Mouse (Mus musculus) liver, adult 2 months (tissue): ENCODE results near the gene Uxs1. TPM values are rescaled to one million over a fixed set of nuclear protein-coding genes. Genes with fewer than 3 reads are reported as not detected.

Experiments used
- DNase-seq: peaks from one replicate; pipeline ENCODE4 v3.0.0-alpha.2; 2011; ENCODE audit warnings: low read depth, low spot score; ENCODE audit errors: extremely low read depth
- H3K27ac ChIP-seq: fragments of 200-500 bp; replicated peaks from 2 replicates; pipeline ENCODE4 v1.5.1; 2012; ENCODE audit warnings: low read depth, mild to moderate bottlenecking, control low read depth, inconsistent platforms, low read length; ENCODE audit not compliant: insufficient read depth
- H3K27me3 ChIP-seq: fragments of 200-500 bp; 2 replicates; pipeline ENCODE4 v1.6.1; 2012; ENCODE audit warnings: mild to moderate bottlenecking, moderate library complexity, low read length, inconsistent platforms; ENCODE audit not compliant: control insufficient read depth, insufficient read depth
- H3K36me3 ChIP-seq: fragments of 200-500 bp; 2 replicates; pipeline ENCODE4 v1.6.1; 2012; ENCODE audit warnings: low read length, inconsistent platforms; ENCODE audit not compliant: control insufficient read depth, insufficient read depth
- H3K4me1 ChIP-seq: fragments of 200-500 bp; 2 replicates; pipeline ENCODE4 v1.6.1; 2011; ENCODE audit warnings: low read length; ENCODE audit not compliant: control insufficient read depth, insufficient read depth
- H3K4me3 ChIP-seq: fragments of 200-500 bp; 2 replicates; pipeline ENCODE4 v1.5.1; 2011; ENCODE audit warnings: low read depth, mild to moderate bottlenecking, control low read depth, low read length, moderate library complexity; ENCODE audit not compliant: insufficient read depth
- H3K79me2 ChIP-seq: fragments of 200-500 bp; 2 replicates; pipeline ENCODE4 v1.6.1; 2012; ENCODE audit warnings: inconsistent platforms, mild to moderate bottlenecking, low read length, moderate library complexity; ENCODE audit not compliant: control insufficient read depth, insufficient read depth
- H3K9ac ChIP-seq: fragments of 200-500 bp; 2 replicates; pipeline ENCODE4 v1.6.1; 2012; ENCODE audit warnings: low read depth, mild to moderate bottlenecking, control low read depth, inconsistent platforms, low read length
- CTCF ChIP-seq: fragments of 200-500 bp; IDR thresholded peaks from 2 replicates; pipeline ENCODE4 v1.5.1; 2011; ENCODE audit warnings: low read depth, low read length, control low read depth
- POLR2A ChIP-seq: fragments of 200-500 bp; IDR thresholded peaks from 2 replicates; pipeline ENCODE4 v1.6.1; 2011; ENCODE audit warnings: low read length, control low read depth; ENCODE audit not compliant: insufficient read depth; ENCODE audit errors: extremely low read depth
- WGBS: fragments of 180-500 bp; shearing (Covaris S2); methylation state at CpG from one replicate; pipeline ENCODE4 v1.1.7; 2018; 5-methylcytosine and 5-hydroxymethylcytosine counted together
- polyA plus RNA-seq: library from polyadenylated mRNA; depleted of rRNA; stranded (reverse); fragments of >200 nt; gene quantifications from 2 replicates; pipeline ENCODE4 v1.2.3, GENCODE M21; 2012; rRNA removed
- total RNA-seq: library from RNA; depleted of rRNA; stranded (reverse); fragments of >200 nt; gene quantifications from 2 replicates; pipeline ENCODE4 v1.2.3, GENCODE M21; 2014; rRNA removed

The Uxs1 gene
- total RNA-seq = 8.5 and 8.9 TPM in 2 replicates
- 6.7 and 9.5 TPM in 2 replicates for polyA plus RNA-seq

DNA sequence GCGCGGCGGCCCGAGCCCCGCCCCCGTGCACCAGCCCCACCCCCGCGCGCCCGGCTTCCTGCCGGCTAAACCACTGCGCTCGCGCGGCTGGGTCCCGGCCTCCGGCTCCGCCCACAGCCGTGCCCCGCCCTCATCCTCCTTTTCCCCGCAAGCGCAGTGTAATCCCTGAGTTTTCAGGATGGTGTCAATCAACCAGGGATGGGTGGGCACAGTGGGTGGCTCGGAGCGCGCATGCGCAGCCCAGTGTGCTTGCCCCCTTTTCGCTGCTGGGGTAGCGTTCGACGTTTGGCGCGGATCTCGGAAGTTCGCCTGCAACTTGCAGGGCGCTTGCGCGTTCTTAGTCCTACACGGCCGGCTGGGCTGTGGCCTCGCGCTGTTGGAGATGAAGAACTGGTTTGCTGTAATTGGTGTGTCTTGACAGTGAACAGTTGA lies at the start of gene Uxs1:
Gene Uxs1, minus strand, starts transcription at position 38 of the 432 bp plus-strand sequence.
- DNase-seq = peak; percentile 94
- no peaks in the 10 kb centered on the region for H3K36me3 ChIP-seq
- H3K4me3 ChIP-seq = peak within 1 kb of the TSS; percentile 80
- H3K9ac ChIP-seq = peak within 1 kb of the TSS; percentile 79
- TF ChIP-seq CTCF (no peak), POLR2A (peak; percentile 8; the same call in 1 of the 2 replicates)
- peaks cover 5% of the 10 kb centered on the region; the same call in 1 of the 2 replicates for H3K79me2 ChIP-seq
- WGBS = under 1% methylated on average over 41 of the region's 41 CpGs
- no peaks in the 10 kb centered on the region for H3K27me3 ChIP-seq
- no peak within 1 kb of the TSS; the same call in 1 of the 2 replicates for H3K27ac ChIP-seq
- H3K4me1 ChIP-seq = 0 out of 2 replicates have a peak, but pooled peaks cover 2% of the 10 kb centered on the region

DNA sequence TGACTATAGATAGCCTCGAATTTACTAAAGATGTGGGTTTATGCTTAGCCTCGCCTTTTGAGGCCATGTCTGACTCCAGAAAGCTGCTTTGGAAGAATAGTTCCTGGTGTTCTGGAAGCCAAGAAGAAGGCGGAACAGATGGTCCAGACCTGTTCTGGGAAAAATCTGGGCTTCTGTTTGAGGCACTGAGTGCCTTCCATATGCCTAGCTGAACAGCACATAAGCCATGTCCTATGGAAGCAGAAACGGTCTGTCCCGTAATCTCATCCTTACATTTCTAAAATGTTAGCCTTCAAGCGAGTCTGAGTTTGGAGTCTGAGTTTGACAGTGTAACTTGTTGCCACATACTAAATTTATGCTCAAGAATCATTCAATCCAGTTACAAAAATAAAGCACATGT lies 49.6 kb upstream of the Uxs1 start:
- WGBS = 88% methylated on average over 6 of the region's 6 CpGs
- Histone ChIP-seq H3K36me3 (no peaks in the 10 kb centered on the region), H3K4me1 (no peaks in the 10 kb centered on the region; the same call in 1 of the 2 replicates), H3K27me3 (no peaks in the 10 kb centered on the region), H3K79me2 (no peaks in the 10 kb centered on the region), H3K27ac (no peak overlapping the region), H3K9ac (no peak overlapping the region), H3K4me3 (no peak overlapping the region)
- DNase-seq = no peak
- no peak for TF ChIP-seq POLR2A
- TF ChIP-seq CTCF = no peak

DNA sequence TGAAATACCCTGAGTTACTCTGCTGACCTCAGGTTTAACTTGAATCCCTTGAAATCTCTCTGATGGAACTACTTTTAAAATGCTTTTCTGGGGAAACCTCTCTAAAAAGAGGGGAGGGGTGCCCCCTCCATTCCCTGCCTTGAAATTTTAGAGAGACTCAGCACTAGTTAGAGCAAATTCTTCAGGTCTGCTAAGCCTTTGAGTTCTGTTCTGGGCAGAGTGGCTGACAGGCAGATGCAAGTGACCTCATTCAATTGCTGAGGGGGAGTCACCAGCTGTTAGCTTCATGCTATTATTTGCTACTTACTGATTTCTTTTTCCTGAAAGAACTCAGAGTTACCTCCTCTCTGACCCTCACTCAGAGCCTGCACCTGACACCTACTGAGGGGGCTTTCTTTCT lies 43.5 kb upstream of the Uxs1 start:
- no peak for DNase-seq
- Histone ChIP-seq H3K79me2 (no peaks in the 10 kb centered on the region), H3K36me3 (no peaks in the 10 kb centered on the region), H3K4me1 (no peaks in the 10 kb centered on the region), H3K27me3 (no peaks in the 10 kb centered on the region), H3K9ac (no peak overlapping the region), H3K4me3 (no peak overlapping the region), H3K27ac (no peak overlapping the region)
- TF ChIP-seq POLR2A (no peak), CTCF (no peak)

DNA sequence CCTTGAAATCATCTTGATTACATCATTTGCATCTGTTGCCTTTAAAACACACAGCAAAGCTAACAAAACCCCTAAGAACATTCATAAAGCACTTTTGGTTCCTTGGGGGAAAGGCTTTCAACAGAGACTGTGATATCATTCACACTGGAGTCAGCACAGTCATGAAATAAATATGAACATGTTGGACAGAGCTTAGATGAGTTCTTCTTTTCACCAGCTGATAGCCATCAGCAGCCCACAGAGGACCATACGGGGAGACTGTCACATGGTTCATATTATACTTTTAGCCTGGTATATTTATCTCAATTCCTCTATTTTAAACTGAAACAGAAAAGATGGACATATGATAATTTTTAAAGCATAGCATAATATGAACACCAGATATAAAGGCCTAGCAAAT lies 40.9 kb upstream of the Uxs1 start:
- no peak for DNase-seq
- no peak overlapping the region for H3K9ac ChIP-seq
- no peaks in the 10 kb centered on the region for H3K4me1 ChIP-seq
- no peaks in the 10 kb centered on the region for H3K79me2 ChIP-seq
- H3K4me3 ChIP-seq = no peak overlapping the region
- H3K36me3 ChIP-seq = no peaks in the 10 kb centered on the region
- TF ChIP-seq CTCF (no peak), POLR2A (no peak)
- 82% methylated on average over 1 of the region's 1 CpGs for WGBS
- H3K27me3 ChIP-seq = no peaks in the 10 kb centered on the region
- no peak overlapping the region for H3K27ac ChIP-seq

DNA sequence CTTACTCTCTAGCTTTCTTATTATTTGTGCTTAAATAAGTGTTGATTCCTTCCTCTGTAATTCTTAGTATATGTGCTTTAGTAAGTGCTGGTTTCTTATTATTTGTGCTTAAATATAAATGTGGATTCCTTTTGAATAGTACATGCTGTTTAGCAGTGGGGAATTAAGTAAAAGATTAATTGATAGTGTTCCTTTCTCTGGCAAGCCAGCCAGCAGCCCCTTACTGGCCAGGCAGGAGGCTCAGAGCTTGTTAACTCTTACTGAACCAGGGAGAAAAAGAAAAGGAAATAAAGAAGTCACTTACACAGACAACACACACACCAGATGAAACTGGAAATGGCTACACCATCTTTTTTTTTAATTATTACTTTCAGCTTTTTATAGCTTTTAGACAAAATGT lies 37.2 kb upstream of the Uxs1 start:
- Histone ChIP-seq H3K4me3 (no peak overlapping the region), H3K27me3 (no peaks in the 10 kb centered on the region), H3K9ac (no peak overlapping the region), H3K36me3 (no peaks in the 10 kb centered on the region), H3K79me2 (no peaks in the 10 kb centered on the region), H3K4me1 (no peaks in the 10 kb centered on the region), H3K27ac (no peak overlapping the region)
- no peak for TF ChIP-seq CTCF
- no peak for TF ChIP-seq POLR2A
- DNase-seq = no peak

DNA sequence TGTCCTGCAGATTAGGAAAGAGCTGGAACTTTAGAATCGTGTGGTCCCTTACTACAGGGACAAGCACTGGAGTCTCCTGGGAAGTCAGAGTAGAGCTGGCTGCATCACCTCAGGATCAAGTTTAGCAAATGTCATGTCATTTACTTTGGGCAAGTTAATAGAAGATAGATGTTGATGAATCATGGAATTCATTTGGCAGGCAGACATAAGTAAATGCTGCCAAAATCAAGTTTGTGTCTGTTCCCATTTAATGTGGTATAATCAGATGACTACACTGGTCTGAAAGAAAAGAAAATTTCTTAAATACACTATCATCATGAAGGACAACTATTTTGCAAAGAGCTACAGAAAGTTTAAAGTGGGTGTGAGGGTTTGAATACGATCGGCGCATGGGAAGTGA lies 35.0 kb upstream of the Uxs1 start:
- Histone ChIP-seq H3K9ac (no peak overlapping the region), H3K4me3 (no peak overlapping the region), H3K27ac (no peak overlapping the region), H3K36me3 (no peaks in the 10 kb centered on the region), H3K79me2 (no peaks in the 10 kb centered on the region), H3K27me3 (no peaks in the 10 kb centered on the region), H3K4me1 (no peaks in the 10 kb centered on the region)
- DNase-seq = peak; percentile 23
- 86% methylated on average over 4 of the region's 4 CpGs for WGBS
- TF ChIP-seq CTCF (no peak), POLR2A (no peak)
